Mouse (Mus musculus): ENCODE measurements around the gene Rab40b.

- TF ChIP-seq CTCF (conservative IDR thresholded peaks at IDR 0.05; ENCODE audit: insufficient read depth, insufficient read length, low read depth, low read length) (no peak), POLR2A (IDR thresholded peaks at IDR 0.05; ENCODE audit: low read depth, low read length) (no peak)
These were observed 49.2 kb upstream of the Rab40b start for GRCm38 (mm10) chr11:121437236-121437635.

Measured in kidney, adult 2 months (tissue).